Mouse (Mus musculus): ENCODE results near the gene Nwd2.

GRCm38 (mm10) chr5:63772971-63773370 lies 124.1 kb downstream of the Nwd2 start:
- TF ChIP-seq POLR2A (IDR thresholded peaks at IDR 0.05; ENCODE audit: low read depth, low read length) (no peak), CTCF (IDR thresholded peaks at IDR 0.05; ENCODE audit: borderline replicate concordance, insufficient read depth, low read length) (no peak)
